Mouse (Mus musculus) E14TG2a.4 (cell line): Measurements from ENCODE around the gene Olfr347.
A peak's percentile ranks its signal among the peaks of the same experiment; 100 is the strongest.

Source experiments
- H3K27me3 ChIP-seq: 2 replicates; pipeline ENCODE4 v1.6.1; 2014; ENCODE audit warnings: low read length, control low read depth; ENCODE audit not compliant: insufficient read depth
- H3K36me3 ChIP-seq: 2 replicates; pipeline ENCODE4 v1.6.1; 2014; ENCODE audit warnings: low read length, control low read depth; ENCODE audit not compliant: insufficient read depth
- H3K4me1 ChIP-seq: replicated peaks from 2 replicates; pipeline ENCODE4 v1.6.1; 2014; ENCODE audit warnings: low read depth, low read length, control low read depth
- H3K4me3 ChIP-seq: replicated peaks from 2 replicates; pipeline ENCODE4 v1.5.1; 2014; ENCODE audit warnings: mild to moderate bottlenecking, low read length
- H3K9me3 ChIP-seq: 2 replicates; pipeline ENCODE4 v1.6.1; 2014; ENCODE audit warnings: low read length, control low read depth
- CTCF ChIP-seq: conservative IDR thresholded peaks from 2 replicates; pipeline ENCODE4 v1.5.1; 2014; ENCODE audit warnings: low read length
- NANOG ChIP-seq: IDR thresholded peaks from 2 replicates; pipeline ENCODE4 v1.6.1; 2014; ENCODE audit warnings: borderline replicate concordance, low read length, mixed read lengths
- POU5F1 ChIP-seq: IDR thresholded peaks from 2 replicates; pipeline ENCODE4 v1.6.1; 2014; ENCODE audit warnings: low read length, borderline replicate concordance

Olfr347 gene

DNA sequence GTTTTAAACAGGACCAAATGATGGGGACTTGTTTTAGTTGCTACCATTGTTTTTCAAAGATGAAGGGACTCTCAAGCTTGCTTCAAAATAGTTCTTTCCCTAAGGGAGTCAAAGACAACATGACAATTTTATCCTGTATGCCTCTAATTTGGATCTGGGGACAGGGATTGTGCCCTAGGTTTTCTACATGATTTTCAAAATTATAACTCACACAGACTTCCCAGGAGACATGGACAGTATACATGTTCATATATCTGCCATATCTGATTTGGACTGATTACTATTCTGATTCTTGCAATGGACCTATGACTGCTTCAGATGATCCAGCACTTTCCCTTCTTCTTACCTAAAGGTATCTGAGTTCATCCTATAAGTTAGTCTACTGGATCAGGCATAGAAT lies at the start of gene Olfr347:
Gene Olfr347, plus strand, starts transcription at position 301 of the 400 bp plus-strand sequence.
- Histone ChIP-seq H3K4me3 (no peak within 1 kb of the TSS), H3K27me3 (no peaks in the 10 kb centered on the region), H3K36me3 (no peaks in the 10 kb centered on the region), H3K9me3 (no peaks in the 10 kb centered on the region), H3K4me1 (no peaks in the 10 kb centered on the region)
- no peak for TF ChIP-seq NANOG

DNA sequence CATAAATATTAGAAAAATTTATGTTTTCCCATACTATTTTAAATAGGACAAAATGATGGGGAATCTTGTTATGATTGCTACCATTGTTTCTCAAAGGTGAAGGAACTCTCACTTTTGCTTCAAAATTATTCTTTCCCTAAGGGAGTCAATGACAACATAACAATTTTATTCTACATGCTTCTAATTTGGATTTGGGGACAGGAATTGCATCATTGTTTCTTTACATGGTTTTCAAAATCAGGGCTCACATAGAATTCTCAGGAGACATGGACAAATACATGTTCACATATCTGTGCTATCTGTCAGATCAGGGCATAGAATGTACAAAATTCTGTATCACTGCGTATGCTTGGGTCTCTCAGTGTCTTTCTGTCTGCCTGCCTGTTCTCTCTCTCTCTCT lies 46.2 kb upstream of the Olfr347 start, which contains the start of gene Olfr346:
Gene Olfr346, plus strand, starts transcription at position 301 of the 400 bp plus-strand sequence.
- TF ChIP-seq POU5F1 (no peak), NANOG (no peak), CTCF (no peak)
- H3K9me3 ChIP-seq, result no peaks in the 10 kb centered on the region; the same call in 1 of the 2 replicates
- no peaks in the 10 kb centered on the region for H3K36me3 ChIP-seq

DNA sequence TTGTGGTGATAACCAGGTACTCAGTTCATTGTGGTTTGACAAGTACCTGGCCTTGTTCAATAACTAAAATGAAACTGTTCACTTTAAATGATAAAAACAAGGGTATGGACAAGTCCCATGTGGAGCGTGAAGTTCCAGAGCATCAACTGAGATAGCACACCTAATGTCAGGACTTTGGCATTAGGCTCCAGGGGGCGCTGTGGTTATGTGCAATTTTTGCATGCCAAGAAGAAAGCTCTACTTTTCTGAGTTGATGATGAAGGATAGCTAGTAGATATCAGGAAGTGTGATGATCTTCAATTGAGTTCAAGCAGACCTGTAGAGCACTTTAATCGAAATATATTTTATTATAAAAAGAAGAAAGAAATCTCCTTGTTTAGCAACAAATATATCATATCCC lies 4.5 kb downstream of the Olfr347 start:
- H3K9me3 ChIP-seq, result peaks cover 7% of the 10 kb centered on the region; the same call in 1 of the 2 replicates
- no peak overlapping the region for H3K4me3 ChIP-seq
- H3K27me3 ChIP-seq, result no peaks in the 10 kb centered on the region
- TF ChIP-seq POU5F1, result no peak
- no peak for TF ChIP-seq NANOG
- TF ChIP-seq CTCF, result peak; percentile 35
- no peaks in the 10 kb centered on the region for H3K36me3 ChIP-seq
- H3K4me1 ChIP-seq, result no peaks in the 10 kb centered on the region

More for the DNA sequence above, 46.2 kb upstream of the Olfr347 start, which contains the start of gene Olfr346:
- Histone ChIP-seq H3K4me3 (no peak within 1 kb of the TSS), H3K4me1 (no peaks in the 10 kb centered on the region), H3K27me3 (no peaks in the 10 kb centered on the region)

DNA sequence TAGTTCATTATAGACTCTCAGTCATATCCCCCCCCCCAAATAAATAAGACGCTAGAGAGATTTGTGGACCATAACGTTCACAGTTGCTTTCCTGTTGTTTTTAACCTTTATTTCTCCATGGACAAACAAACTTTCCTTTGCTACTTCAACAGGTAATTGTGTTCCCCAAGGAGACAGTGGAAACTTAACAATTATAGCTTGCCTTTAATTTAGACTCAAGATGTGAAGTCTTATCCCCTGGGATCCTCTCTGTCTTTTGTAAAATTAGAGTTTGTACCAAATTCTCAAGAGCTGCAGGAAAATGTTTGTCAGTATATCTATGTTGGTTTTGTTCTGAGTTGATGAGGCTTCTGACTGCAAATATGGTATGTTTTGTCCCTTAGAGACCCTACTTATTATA lies 52.3 kb downstream of the Olfr347 start, which contains the start of gene Olfr348:
Gene Olfr348, plus strand, starts transcription at position 301 of the 400 bp plus-strand sequence.
- H3K36me3 ChIP-seq, result no peaks in the 10 kb centered on the region
- H3K4me3 ChIP-seq, result no peak within 1 kb of the TSS
- H3K9me3 ChIP-seq, result peaks cover 3% of the 10 kb centered on the region; the same call in 1 of the 2 replicates
- no peaks in the 10 kb centered on the region for H3K27me3 ChIP-seq
- TF ChIP-seq NANOG (no peak), CTCF (no peak), POU5F1 (no peak)
- H3K4me1 ChIP-seq, result no peaks in the 10 kb centered on the region
